Mouse (Mus musculus) limb, embryonic 15.5 days (tissue): ENCODE measurements around the gene Dvl1. TPM values are rescaled to one million over a fixed set of nuclear protein-coding genes. Genes with fewer than 3 reads are reported as not detected.

Experiments used
- ATAC-seq: fragments of 200-750 bp; cut with Nextera tagmentation; 2 replicates; pipeline ENCODE4 v1.8.0; 2017; ENCODE audit warnings: low read depth, moderate TSS enrichment; ENCODE audit not compliant: insufficient number of reproducible peaks, low FRiP score, low TSS enrichment
- H3K27ac ChIP-seq: fragments of 300-500 bp; sonication (generic); 2 replicates; pipeline ENCODE4 v1.5.1; 2015; ENCODE audit warnings: moderate library complexity, mild to moderate bottlenecking, inconsistent platforms
- H3K27me3 ChIP-seq: fragments of 300-500 bp; sonication (generic); 2 replicates; pipeline ENCODE4 v1.6.1; 2015; ENCODE audit warnings: inconsistent platforms
- H3K36me3 ChIP-seq: fragments of 300-500 bp; sonication (generic); 2 replicates; pipeline ENCODE4 v1.6.1; 2015; ENCODE audit warnings: inconsistent platforms
- H3K4me1 ChIP-seq: fragments of 300-500 bp; sonication (generic); 2 replicates; pipeline ENCODE4 v1.6.1; 2015; ENCODE audit warnings: inconsistent platforms
- H3K4me2 ChIP-seq: fragments of 300-500 bp; sonication (generic); 2 replicates; pipeline ENCODE4 v1.6.1; 2015; ENCODE audit warnings: mild to moderate bottlenecking, inconsistent platforms
- H3K4me3 ChIP-seq: fragments of 300-500 bp; sonication (generic); 2 replicates; pipeline ENCODE4 v1.5.1; 2015; ENCODE audit warnings: mild to moderate bottlenecking, inconsistent platforms
- H3K9ac ChIP-seq: fragments of 300-500 bp; sonication (generic); 2 replicates; pipeline ENCODE4 v1.6.1; 2015; ENCODE audit warnings: inconsistent platforms
- H3K9me3 ChIP-seq: fragments of 300-500 bp; sonication (generic); 2 replicates; pipeline ENCODE4 v1.6.1; 2016; ENCODE audit warnings: inconsistent platforms
- WGBS: fragments of 180-500 bp; shearing (Covaris S2); methylation state at CpG from one replicate; pipeline ENCODE4 v1.1.7; 2015; 5-methylcytosine and 5-hydroxymethylcytosine counted together
- polyA plus RNA-seq: library from polyadenylated mRNA; unstranded; fragments of >200 nt; fragmentation: Nextera tagmentation; extraction: Ambion mirVana; gene quantifications from 2 replicates; pipeline ENCODE4 v1.2.1, GENCODE M21; 2015

The Dvl1 gene
- polyA plus RNA-seq, 1 experiment from 2014 or later, result 7.1 TPM

DNA sequence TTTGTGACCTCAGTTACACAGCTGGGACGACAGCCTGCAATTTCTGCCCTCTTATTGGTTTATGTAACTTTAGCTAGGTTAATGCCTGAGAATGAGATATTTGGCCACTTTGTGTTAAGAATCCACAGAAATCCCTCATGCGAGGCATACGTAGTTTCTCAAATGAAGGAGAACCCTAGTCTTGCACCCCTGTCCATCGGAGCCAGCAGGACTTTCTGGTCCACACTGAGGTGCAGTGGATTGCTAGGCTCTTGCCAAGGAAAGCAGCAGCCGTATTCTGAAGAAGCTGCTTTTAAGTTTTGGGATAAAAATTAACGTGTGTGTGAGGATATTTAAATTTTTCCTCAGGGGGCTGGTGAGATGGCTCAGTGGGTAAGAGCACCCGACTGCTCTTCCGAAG lies 16.6 kb upstream of the Dvl1 start:
- H3K27ac ChIP-seq, result peak overlapping the region; percentile 93; the same call in 1 of the 2 replicates
- no peak for ATAC-seq

GRCm38 (mm10) chr4:155831205-155831766 lies 15.9 kb upstream of the Dvl1 start, which contains the start of gene Aurkaip1:
Gene Aurkaip1 (plus strand): TSS chr4:155831272.
- H3K9me3 ChIP-seq, result no peaks in the 10 kb centered on the region
- peak within 1 kb of the TSS; percentile 78 for H3K4me3 ChIP-seq
- H3K4me1 ChIP-seq, result peaks cover 31% of the 10 kb centered on the region
- H3K4me2 ChIP-seq, result peak within 1 kb of the TSS; percentile 86
- peak; percentile 89 for ATAC-seq
- H3K27me3 ChIP-seq, result no peaks in the 10 kb centered on the region
- peaks cover 22% of the 10 kb centered on the region for H3K36me3 ChIP-seq
- WGBS, result under 1% methylated on average over 49 of the region's 49 CpGs
- peak within 1 kb of the TSS; percentile 93 for H3K27ac ChIP-seq
- peak within 1 kb of the TSS; percentile 78 for H3K9ac ChIP-seq

More for the DNA sequence above, 16.6 kb upstream of the Dvl1 start:
- H3K4me2 ChIP-seq, result peak overlapping the region; percentile 86
- 0 out of 2 replicates have a peak overlapping the region, but pooled peaks have one; percentile 10 for H3K9ac ChIP-seq
- H3K4me3 ChIP-seq, result peak overlapping the region; percentile 78
- peaks cover 31% of the 10 kb centered on the region for H3K4me1 ChIP-seq
- peaks cover 24% of the 10 kb centered on the region for H3K36me3 ChIP-seq
- WGBS, result 49% methylated on average over 8 of the region's 8 CpGs
- H3K9me3 ChIP-seq, result no peaks in the 10 kb centered on the region
- H3K27me3 ChIP-seq, result no peaks in the 10 kb centered on the region

- Histone ChIP-seq H3K27ac (peak overlapping the region; percentile 93), H3K4me3 (peak overlapping the region; percentile 78), H3K9me3 (no peaks in the 10 kb centered on the region), H3K36me3 (peaks cover 22% of the 10 kb centered on the region; the same call in 1 of the 2 replicates), H3K27me3 (no peaks in the 10 kb centered on the region), H3K9ac (peak overlapping the region; percentile 78), H3K4me2 (peak overlapping the region; percentile 86), H3K4me1 (peaks cover 31% of the 10 kb centered on the region)
- no peak for ATAC-seq
- WGBS, result under 1% methylated on average over 25 of the region's 25 CpGs
Observed at GRCm38 (mm10) chr4:155831831-155832230, 15.4 kb upstream of the Dvl1 start.

DNA sequence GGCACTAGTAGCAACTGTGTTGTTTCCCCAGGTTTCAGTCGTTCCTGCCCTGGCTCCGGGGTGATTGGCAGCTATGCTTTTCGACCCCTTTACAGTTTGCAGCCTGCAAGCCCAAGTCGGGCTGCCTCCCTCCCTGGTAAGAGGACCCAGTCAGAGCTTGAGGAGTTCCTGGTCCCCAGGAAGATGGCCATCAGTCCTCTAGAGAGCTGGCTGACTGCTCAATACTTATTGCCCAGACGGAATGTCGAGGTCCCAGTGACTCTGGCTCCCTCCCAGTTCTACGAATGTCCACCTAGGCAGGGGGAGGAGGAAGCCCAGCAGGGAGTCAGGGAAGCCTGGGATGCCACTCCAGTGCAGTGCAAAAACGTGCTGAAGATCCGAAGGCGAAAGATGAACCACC lies 14.9 kb upstream of the Dvl1 start:
- Histone ChIP-seq H3K4me2 (peak overlapping the region; percentile 86), H3K4me3 (peak overlapping the region; percentile 78), H3K27me3 (no peaks in the 10 kb centered on the region), H3K9ac (peak overlapping the region; percentile 78), H3K36me3 (peaks cover 17% of the 10 kb centered on the region; the same call in 1 of the 2 replicates), H3K27ac (peak overlapping the region; percentile 93; the same call in 1 of the 2 replicates), H3K4me1 (peaks cover 31% of the 10 kb centered on the region), H3K9me3 (no peaks in the 10 kb centered on the region)
- ATAC-seq, result no peak
- 55% methylated on average over 10 of the region's 10 CpGs for WGBS

- H3K4me1 ChIP-seq, result peaks cover 40% of the 10 kb centered on the region
- H3K4me2 ChIP-seq, result no peak overlapping the region
- H3K27me3 ChIP-seq, result no peaks in the 10 kb centered on the region
- no peak overlapping the region for H3K9ac ChIP-seq
- H3K27ac ChIP-seq, result no peak overlapping the region
- no peaks in the 10 kb centered on the region for H3K9me3 ChIP-seq
- WGBS, result 85% methylated on average over 4 of the region's 4 CpGs
- H3K36me3 ChIP-seq, result peaks cover 9% of the 10 kb centered on the region; the same call in 1 of the 2 replicates
- no peak for ATAC-seq
- H3K4me3 ChIP-seq, result no peak overlapping the region
Observed at GRCm38 (mm10) chr4:155833234-155833633, 14.0 kb upstream of the Dvl1 start.

GRCm38 (mm10) chr4:155833836-155834235 lies 13.4 kb upstream of the Dvl1 start:
- WGBS, result 18% methylated on average over 2 of the region's 2 CpGs
- Histone ChIP-seq H3K4me2 (peak overlapping the region; percentile 7; the same call in 1 of the 2 replicates), H3K4me3 (peak overlapping the region; percentile 3; the same call in 1 of the 2 replicates), H3K9me3 (no peaks in the 10 kb centered on the region), H3K27ac (peak overlapping the region; percentile 85), H3K27me3 (no peaks in the 10 kb centered on the region), H3K4me1 (peaks cover 44% of the 10 kb centered on the region), H3K36me3 (peaks cover 6% of the 10 kb centered on the region; the same call in 1 of the 2 replicates), H3K9ac (no peak overlapping the region)
- peak; percentile 41; the same call in 1 of the 2 replicates for ATAC-seq

DNA sequence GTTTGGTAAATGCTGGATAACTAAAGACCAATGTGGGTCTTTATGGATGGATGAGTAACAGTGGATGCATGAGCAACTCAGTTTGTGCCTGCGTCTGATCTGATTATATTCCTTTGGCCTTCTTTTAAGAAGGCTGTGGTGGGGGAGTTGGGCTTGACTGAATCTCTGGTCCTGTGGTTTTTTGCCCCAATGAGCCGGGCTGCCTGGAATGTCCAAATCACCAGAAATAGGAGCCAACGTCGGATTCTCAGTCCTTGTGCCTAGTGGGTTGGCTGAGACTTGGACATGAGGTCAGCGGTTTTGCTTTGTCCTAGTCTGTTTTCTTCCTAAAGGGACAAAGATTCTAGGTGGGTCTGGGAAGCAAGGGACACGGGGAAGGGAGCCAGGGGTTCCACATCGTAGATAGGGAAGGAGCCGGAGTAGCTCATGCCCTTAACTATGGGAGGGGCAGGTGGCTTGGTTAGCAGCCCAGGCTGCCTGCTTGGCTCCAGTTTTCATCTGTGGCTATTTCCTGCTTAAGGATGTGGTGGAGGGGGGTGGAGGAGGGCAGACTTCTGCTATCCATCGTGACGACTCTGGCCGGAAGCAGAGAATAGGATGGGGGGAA lies 9.7 kb upstream of the Dvl1 start:
- no peak overlapping the region for H3K9ac ChIP-seq
- peaks cover 14% of the 10 kb centered on the region for H3K36me3 ChIP-seq
- no peaks in the 10 kb centered on the region for H3K9me3 ChIP-seq
- H3K4me2 ChIP-seq, result no peak overlapping the region
- no peak overlapping the region for H3K4me3 ChIP-seq
- H3K4me1 ChIP-seq, result peaks cover 64% of the 10 kb centered on the region
- peak overlapping the region; percentile 86 for H3K27ac ChIP-seq
- WGBS, result 55% methylated on average over 11 of the region's 11 CpGs
- ATAC-seq, result no peak
- no peaks in the 10 kb centered on the region for H3K27me3 ChIP-seq

DNA sequence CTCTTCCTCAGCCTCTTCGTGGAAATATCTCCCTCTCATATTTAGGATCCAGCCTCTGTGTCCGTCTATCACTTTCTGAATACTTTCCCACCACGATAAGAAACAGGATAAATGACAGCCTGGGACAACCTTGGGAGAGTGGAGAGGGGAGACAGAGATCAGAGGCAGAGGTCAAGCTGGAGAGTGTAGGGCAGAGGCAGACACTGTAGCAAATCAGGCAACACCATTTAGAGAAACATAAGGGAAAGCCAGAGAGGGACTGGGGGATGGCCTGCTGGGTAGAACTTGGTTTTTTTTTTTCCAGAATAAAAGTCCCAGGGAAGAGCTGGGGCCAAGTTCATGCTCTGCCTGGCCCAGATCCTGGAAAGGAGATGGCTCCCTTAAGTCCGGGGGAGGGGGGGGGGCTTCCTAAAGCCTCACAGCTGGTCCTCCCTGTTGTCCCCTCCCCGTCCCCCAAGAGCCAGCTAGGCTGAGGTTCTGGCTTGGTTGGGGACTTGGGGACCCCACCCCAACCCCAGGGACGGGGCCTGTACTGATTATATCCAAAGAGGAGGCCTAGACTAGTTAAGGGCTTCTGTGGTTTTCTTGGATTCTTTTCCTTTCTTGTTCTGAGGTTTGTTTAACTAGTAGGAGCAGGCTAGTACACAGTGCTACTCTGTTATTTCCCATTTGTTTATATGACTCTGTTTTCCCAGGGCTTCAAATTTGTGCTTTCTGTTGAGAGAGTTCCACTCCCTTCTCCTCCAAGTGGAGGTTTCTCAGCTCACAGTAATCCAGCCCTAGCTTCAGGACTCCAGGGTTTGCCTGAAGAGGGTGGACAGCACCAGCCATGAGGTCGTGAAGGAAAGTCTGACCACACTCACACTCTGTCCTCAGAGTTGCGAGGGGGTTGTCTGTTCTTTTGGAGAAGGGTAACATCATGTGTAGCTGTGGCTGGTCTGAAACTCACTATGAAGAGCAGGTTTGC lies 8.7 kb upstream of the Dvl1 start:
- Histone ChIP-seq H3K4me1 (peaks cover 54% of the 10 kb centered on the region), H3K27ac (peak overlapping the region; percentile 86), H3K9me3 (no peaks in the 10 kb centered on the region), H3K9ac (no peak overlapping the region), H3K4me2 (0 out of 2 replicates have a peak overlapping the region, but pooled peaks have one; percentile 92), H3K27me3 (no peaks in the 10 kb centered on the region), H3K4me3 (peak overlapping the region; percentile 56; the same call in 1 of the 2 replicates), H3K36me3 (peaks cover 17% of the 10 kb centered on the region)
- ATAC-seq, result no peak
- WGBS, result 50% methylated on average over 8 of the region's 8 CpGs

DNA sequence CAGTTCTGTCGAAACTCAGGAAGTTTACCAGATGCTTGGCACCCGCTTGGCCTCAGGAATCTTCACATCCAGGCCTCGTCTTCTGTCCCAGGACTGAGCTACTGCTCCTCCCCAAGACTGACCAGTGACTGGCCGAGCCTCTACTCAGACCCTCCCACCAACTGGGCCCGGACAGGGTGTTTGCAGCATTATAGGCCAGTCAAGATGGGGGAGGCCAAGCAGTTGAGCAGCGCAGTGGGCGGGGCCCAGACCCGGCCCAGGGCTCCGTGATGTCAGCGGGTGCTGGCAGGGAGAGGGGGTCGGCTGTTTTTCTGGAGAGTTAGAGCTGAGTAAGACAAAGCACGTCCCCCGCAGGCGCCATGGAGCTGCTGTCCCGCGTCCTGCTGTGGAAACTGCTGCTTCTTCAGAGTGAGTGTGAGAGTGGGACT lies 7.7 kb upstream of the Dvl1 start, which contains the start of gene Mxra8:
Gene Mxra8, plus strand, starts transcription at position 198 of the 428 bp plus-strand sequence.
- H3K9me3 ChIP-seq, result no peaks in the 10 kb centered on the region
- peak; percentile 79 for ATAC-seq
- peak within 1 kb of the TSS; percentile 56 for H3K4me3 ChIP-seq
- peaks cover 24% of the 10 kb centered on the region for H3K36me3 ChIP-seq
- H3K27me3 ChIP-seq, result no peaks in the 10 kb centered on the region
- H3K9ac ChIP-seq, result peak within 1 kb of the TSS; percentile 55
- H3K27ac ChIP-seq, result peak within 1 kb of the TSS; percentile 86
- H3K4me2 ChIP-seq, result peak within 1 kb of the TSS; percentile 92
- WGBS, result 4% methylated on average over 16 of the region's 16 CpGs
- H3K4me1 ChIP-seq, result peaks cover 45% of the 10 kb centered on the region

DNA sequence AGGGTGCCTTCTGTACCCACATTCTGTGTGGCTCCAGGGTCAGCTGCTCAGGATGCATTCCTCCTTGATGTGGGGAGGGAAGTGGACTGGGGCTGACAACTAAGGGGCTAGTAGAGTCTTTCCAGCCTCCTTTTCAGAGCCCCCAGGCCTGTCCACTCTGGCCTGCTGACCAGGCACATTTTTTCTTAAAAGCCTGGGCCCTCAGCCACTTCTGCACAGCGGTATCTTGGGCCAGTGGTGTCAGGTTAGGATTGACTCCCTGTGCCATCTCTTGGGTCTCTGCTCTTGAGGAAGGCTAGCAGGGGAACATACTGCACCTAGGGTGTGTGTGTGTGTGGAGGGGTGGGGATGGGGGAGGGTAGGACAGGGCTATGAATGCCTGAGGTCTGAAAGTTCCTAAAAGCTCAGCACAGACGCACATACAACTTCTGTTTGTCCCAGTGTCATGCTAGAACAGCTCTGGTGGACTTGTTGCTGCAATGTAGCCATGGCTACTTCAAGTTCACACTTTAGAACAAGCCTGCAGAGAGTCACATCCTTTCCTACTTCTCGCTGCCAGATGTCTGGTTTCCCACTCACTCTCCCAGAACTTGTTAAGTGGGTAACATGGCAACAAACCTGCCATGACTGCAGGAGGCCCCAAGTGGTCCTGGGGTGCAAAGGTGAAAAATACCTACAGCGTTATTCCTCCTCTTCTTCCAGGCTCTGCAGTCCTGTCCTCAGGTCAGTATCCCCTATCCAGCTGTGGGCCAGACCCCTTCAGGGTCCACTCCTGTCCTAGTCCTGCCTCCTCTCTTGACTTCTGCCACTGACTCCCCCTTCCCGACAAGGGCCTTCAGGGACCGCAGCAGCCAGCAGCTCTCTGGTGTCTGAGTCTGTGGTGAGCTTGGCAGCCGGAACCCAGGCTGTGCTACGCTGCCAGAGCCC lies 6.9 kb upstream of the Dvl1 start:
- H3K9ac ChIP-seq, result peak overlapping the region; percentile 55

More for the DNA sequence above, 6.9 kb upstream of the Dvl1 start:
- peak overlapping the region; percentile 56 for H3K4me3 ChIP-seq
- H3K36me3 ChIP-seq, result peaks cover 24% of the 10 kb centered on the region
- no peak; the same call in 1 of the 2 replicates for ATAC-seq
- peaks cover 45% of the 10 kb centered on the region for H3K4me1 ChIP-seq
- peak overlapping the region; percentile 92 for H3K4me2 ChIP-seq
- H3K27ac ChIP-seq, result peak overlapping the region; percentile 86
- no peaks in the 10 kb centered on the region for H3K27me3 ChIP-seq
- 8% methylated on average over 8 of the region's 8 CpGs for WGBS
- H3K9me3 ChIP-seq, result no peaks in the 10 kb centered on the region
